Mouse (Mus musculus): Measurements from ENCODE around the gene Slc25a13.

Gene Slc25a13

DNA sequence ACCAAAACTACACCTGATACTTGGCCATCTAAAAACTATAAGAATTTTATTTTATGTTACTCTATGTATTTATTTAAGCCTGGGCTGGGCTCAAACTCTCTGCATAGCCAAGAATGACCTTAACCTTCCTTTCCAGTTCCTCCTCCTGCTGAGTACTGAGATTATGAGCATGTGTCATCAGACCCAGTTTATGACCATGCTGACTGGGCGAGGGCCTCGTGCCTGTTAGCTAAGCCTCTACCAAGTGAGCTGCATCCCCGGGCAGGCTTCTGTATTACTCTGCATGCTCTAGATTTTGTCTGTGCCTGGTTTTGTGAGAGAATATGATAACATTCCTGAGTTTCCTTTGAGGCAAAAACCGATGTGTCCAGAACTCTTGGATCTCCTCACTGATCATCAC, 96.1 kb downstream of the Slc25a13 start:
- DNase-seq (ENCODE audit: low spot score in 2 of 2): no peak

DNA sequence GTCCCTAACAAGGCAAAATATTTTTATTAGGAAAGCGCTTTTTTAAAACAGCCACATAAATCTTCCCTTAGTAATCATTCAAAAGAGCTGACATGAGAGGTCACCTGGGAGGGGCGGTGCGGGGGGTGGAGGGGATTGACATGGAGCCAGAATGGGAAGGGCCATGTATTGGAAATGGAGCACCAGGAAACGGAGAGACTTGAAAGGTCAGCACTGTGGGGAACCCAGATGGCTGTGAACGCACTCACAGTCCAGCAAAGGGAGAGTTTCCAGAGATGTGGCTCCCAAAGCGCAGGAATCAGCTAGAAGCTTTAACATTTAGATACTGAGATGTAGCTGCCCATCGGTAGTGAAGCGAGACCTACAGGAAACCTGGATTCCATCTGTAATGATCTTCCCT, 101.2 kb downstream of the Slc25a13 start:
- no peak for DNase-seq (ENCODE audit: low spot score in 2 of 2)

DNA sequence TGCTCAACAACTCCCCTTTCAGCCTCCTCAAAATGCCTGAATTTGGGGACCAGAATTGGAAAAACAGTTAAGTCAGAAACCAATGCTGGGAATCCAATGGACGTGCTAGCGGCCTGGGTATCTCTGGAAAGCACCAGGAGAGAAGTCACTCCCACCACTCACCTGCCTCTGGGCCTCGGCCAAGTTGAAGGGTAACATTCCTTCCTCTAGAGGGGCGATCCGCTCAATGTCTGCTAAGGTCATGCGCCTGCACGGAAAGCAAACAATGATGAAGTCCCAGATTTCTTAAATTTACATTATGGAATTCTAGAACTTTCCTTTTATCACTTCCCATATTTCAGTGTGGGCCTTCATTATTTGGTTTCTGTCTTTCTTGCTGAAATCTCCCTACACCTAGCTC, 103.2 kb downstream of the Slc25a13 start:
- no peak for DNase-seq (ENCODE audit: low spot score in 2 of 2)

DNA sequence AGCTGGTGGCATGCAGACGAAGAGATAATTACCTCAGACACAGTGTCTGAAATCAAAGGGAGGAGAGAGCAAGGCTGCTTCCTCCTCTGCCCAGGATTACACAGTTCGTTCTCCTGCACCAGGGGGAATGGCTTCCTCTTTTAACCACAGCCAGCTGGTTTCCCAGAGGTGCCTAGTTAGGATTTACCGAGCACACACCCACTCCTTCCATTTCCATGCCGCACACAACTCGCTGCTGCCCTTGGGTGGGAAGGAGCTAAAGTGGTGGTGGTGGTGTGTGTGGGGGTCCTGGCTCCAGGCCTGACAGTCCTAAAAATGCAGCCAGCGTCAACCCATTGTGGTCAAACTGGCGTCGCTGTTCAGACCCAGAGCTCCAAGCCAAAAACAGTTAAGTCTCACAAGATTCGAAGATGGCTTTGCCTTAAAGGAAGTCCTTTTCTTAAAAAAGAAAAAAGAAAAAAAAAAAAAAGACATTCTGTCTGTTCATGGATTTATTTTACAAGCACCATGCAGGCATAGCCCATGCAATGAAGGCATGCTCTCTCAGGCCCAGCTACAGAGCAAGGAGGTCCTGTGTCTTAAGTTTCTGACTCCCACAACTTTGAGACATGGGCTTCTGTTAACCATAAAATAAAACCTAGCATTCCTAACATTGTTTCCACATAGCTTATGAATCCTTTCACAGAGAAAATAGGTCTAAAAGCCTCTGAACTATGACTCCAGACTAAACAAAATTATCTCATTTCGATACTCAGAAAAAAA, 104.0 kb downstream of the Slc25a13 start:
- no peak for DNase-seq (ENCODE audit: low spot score in 2 of 2)

DNA sequence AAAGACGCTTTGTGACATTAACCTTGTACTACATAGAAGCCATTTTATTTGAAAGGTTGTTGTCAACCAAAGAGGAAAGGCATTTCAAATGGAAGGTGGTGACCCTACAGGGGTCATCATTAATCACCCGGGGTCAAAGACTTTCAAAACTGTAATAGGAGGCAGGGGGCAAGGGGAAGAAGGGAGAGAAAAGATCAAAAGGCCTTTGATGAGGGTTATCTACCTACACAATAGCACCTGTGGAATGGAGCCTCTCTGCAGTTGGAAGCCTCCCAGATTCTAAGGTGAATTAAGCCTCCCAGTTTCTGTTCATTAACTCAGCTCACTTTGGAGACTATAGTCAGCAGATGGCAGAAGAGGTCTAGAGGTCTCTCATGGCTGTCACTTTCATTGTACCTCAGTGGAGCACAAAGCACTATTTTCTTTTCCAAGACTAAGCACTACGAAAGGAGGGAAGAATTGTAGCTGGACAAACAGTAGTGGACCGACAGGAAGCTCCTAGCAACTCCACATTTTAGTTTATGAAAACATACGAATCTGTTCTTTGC, 109.5 kb downstream of the Slc25a13 start:
- no peak for DNase-seq (ENCODE audit: low spot score in 2 of 2)

DNA sequence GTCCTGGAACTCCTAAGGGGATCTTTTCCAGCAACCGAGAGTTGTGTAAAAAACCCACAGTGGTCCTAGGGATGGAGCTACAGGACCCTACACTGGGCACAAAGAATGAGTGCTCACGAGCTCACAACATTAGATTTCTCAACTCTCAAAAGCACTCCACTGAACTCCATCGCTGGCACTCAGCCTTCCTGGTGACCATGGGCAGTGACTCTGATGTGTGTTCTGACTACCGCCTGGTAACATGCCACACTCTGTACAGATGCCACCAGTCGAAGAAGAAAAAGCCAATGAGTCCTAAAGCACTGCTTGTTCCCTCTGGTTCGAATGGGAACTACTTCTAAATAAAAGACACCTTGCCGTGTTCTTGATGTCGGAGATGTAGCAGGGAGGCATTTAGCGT, 111.4 kb downstream of the Slc25a13 start:
- no peak for DNase-seq (ENCODE audit: low spot score in 2 of 2)

DNA sequence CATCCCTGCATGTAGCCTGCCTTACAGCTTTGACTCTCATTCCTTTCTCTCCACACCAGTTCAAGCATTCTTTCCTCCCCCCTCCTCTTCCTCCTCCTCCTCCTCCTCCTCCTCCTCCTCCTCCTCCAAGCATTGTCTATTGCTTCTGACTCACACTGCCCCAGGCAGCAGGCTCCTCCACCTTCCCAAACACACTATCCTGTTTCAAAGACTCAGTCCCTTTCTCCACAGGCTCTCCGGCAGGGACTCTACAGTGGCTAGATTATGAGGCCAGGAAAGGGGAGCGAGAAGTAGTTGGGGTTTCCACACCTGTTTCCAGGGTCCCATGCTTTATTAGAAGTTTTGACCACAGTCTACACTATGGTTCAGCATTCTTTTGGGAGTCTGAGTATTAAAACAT, 113.5 kb downstream of the Slc25a13 start:
- no peak for DNase-seq (ENCODE audit: low spot score in 2 of 2)

DNA sequence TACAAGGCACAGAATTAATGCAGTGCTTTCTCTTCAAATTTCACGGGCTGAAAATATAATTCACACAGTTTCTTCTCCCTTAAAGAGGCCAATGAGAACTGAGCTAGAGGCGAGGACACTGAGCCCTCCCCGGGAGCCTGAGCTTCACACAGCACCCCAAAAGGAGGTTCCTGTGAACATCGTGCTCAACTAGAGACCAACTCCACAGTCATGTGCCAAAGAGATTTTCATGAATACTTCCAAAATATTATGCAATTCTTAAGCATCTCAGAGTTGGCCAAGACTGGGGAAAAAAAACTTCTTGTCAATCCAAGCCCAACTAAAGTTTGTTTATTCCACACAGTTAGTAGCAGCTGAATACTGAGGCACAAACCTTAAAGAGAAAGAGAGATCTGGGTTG, 115.4 kb downstream of the Slc25a13 start:
- DNase-seq (ENCODE audit: low spot score in 2 of 2): no peak

DNA sequence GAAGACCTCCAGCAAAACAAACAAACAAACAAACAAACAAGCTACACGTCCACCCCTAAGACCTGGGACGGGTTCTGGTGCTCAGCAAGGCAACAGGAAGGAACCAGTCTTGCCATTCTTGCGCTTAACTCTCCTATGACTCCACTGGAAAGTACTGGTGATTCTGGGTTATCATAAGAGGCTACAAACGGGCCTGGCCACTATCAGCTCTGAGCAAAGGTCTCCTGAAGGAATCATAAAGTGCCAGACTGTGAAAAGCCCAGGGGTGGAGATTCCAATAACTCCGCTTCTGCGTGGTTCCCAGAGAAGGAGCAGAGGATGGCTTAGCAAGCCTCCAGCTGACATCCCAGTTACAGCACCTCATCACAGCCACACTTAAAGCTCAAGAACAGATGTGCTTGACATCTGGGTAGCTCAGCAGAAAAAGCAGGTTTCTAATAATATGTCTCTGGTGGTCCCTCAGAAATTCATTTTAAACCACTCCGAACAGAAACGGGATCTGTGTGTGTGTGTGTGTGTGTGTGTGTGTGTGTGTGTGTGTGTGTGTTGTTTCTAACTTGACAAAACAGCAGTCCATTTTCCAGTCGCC, 116.0 kb downstream of the Slc25a13 start:
- no peak for DNase-seq (ENCODE audit: low spot score in 2 of 2)

DNA sequence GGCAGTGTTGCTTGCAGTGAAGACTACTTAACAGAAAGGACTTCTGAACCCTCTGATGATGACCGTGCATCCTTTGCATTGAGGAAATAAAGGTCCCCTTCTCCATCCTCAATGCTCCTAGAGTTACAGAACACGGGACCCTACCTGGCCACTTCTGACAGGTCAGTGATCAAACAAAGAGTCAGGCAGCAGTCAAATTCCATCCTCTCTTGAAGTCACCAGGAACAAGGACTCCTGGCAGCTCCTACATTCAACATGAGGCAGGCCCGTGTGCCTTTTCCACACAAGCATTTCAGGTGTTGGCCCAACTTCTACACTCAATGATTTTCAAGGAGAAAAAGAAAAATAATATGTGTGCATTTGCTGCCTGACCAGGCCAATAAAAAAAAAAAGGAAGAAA, 123.0 kb downstream of the Slc25a13 start:
- no peak for DNase-seq (ENCODE audit: low spot score in 2 of 2)

DNA sequence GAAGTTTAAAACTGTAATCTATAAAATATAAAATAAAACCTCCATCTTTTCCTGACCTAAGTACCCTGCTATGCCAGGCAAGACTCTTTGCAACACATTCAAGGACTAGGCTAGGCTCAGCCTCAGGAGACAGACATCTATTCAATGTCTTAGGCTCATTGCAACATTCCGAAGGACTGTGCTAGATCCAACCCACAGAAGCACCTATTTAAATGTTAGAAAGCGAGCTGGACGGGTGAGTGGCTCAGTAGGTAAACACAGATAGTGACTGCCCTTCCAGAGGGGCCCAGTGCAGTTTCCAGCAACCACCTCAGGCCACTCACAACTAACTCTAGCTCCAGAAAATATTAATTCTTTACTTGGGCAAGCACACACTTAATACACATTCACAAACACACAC, 123.5 kb downstream of the Slc25a13 start:
- no peak for DNase-seq (ENCODE audit: low spot score in 2 of 2)

DNA sequence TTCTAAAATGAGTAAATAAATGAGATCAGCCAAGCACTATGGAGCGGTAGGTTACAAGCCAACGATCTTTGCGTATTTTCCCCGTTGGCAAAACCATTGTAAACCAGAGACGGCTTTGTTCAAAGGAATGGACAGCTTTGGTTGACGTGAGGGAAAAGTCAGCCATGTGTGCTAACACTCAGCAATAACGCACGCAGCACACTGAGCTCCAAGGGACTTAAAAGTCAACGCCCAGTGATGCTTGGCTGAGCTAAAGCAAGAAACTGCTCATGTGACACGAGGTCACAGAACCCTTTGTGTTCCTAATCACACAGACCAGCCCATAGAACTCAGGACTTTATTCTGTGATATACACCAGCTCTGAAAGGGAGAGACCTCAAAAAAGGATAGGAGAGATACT, 124.5 kb downstream of the Slc25a13 start:
- DNase-seq (ENCODE audit: low spot score in 2 of 2): no peak

DNA sequence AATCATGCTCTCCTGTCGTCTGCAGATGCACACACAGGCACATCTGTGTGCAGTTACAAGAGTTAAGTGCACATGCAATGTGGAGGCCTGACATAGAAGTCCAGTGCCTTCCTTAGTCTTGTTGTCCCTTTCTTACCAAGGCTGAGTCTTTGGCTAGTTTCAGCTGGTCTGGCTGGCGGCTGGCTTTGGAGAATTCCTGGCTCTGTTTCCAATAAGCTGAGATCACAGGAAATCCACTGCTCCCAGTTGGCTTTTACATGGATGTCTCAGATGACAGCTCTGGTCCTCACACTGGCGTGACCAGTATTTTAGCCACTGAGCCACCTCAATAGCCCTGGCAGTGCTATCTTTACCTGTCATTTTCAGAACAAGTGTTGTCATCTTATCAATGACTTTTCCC, 126.0 kb downstream of the Slc25a13 start:
- no peak for DNase-seq (ENCODE audit: low spot score in 2 of 2)

DNA sequence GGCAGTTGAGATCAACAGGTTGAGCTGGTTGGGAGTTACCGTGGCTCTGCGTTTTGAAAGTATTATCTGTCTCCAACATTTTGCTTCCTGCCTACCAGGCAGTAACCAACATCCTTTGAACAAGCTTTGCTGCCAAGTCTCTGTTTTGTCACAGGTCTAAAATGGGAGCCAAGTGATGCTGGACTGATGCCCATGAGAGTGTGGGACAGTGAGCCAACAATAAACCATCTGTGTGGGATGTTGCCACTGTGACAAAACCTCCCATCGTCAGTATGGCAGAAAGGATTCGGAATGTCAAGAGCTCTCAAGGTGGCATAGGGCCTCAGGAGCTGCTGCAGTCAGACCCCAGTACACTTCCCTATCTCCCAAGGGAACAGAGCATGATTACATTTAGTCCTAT, 128.8 kb downstream of the Slc25a13 start:
- DNase-seq (ENCODE audit: low spot score in 2 of 2): no peak

DNA sequence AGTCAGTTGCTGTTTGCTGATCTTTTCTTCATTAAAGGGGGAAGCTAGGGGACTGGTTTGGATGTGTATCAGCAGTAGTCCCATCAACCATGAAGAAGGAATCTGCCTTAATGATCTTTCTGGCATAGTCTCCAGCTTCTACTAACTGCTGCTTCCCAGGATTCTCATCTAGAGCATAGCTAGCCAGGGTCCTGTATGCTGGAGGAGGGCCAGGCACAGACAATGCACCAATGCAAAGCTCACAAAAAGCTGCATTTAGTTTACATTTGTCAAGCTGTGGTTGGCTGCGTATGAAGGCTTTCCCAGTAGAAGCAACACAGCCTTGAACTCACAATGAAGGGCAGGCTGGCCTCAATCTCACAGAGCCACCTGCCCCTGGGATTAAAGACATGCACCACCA, 136.5 kb downstream of the Slc25a13 start:
- DNase-seq (ENCODE audit: low spot score in 2 of 2): no peak

DNA sequence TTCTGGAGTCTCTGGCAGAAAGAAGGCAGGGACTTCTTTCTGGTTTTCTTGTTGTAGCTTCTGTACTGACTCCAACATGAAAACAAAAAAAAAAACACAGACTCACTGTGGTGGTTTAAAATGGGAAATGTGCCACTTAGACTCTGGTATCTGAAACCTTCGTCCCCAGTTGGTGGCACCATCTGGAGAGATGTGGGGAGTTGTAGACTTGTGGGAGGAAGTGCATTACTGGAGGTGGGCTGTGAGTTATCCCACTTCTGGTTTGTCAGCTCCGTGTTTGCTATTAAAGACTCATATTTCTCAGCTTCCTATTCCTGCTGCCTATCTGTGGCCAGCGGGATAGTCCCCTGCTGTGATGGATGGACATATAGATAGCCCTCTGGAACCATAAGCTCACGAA, 139.7 kb downstream of the Slc25a13 start:
- no peak for DNase-seq (ENCODE audit: low spot score in 2 of 2)

DNA sequence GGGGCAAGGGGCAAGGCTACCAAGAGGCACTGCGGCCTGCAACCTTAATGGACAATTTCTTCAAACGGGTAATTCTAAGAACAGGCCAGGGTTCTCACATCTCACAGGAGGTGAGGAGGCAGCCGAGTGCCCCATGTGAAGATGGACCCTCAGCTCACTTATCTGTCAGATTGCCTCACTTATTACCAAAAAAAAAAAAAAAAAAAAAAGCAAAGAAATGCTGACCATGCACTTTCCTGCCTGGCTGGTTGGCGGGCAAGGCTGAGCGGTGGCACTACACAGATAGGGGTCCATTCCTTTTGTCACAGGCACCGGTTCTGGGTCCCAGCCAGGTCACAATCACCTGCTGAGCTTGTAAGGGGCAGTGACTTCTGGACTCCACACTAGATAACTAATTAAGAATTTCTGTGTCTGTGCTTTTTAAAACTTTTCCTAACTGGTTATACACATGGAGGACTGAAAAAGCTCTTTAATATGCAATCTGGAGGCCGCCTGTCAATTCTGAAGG, 141.0 kb downstream of the Slc25a13 start:
- no peak for DNase-seq (ENCODE audit: low spot score in 2 of 2)

DNA sequence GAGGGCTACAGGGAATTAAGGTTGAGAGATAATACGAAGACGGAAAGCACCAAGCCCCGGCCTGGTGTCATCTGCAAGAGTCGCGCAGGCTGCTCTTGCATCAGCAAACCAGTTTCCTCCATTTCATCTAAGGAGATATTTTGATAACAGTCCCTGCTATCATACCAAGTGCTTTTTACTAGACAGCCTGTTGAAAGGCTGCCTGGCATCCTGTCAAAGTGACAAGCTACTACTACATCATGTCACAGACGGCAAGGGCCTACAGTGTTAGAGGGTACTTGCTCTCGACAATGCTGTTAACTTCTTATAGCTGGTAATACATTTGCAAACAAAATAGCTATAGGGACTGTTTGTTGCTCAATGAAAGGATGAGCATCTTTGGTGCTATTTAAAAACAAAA, 145.9 kb downstream of the Slc25a13 start:
- DNase-seq (ENCODE audit: low spot score in 2 of 2): no peak

DNA sequence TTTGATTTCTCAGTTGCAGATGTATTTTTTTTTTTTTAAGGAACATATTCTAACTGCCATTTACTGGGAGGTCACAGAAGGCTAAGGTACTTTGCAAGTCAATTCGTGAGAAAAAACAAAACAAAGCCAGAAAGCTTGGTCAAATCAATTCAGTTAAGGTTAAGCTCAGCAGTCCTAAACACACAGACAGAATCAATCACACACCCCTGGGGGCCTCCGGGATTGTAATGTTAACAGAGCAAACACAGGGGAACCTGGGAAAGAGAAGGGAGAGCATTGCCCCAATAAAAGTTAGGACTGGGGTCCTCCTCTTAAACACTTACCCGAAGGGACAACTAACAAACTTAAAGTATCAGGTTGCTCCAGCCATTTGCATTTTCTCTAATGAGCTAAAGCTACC, 147.0 kb downstream of the Slc25a13 start:
- DNase-seq (ENCODE audit: low spot score in 2 of 2): no peak

DNA sequence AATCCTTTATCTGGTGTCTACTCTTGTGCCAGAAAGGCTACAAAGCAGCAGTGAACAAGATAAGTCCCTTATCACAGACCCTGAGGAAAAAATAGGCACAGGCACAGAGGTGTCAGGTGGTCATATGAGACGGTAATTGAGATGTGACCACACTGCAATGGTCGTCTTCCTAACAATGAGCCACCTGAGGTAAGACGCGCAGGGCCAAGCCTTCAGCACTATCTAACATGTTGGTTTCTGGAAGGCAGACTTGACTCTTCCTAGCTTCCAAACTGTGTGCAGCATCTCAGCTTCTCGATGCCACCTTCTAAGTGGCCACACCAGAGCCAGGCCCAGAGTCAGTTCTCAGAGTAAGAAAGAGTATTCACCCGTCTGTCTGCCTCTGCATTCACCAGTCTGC, 149.8 kb downstream of the Slc25a13 start:
- DNase-seq (ENCODE audit: low spot score in 2 of 2): no peak

DNA sequence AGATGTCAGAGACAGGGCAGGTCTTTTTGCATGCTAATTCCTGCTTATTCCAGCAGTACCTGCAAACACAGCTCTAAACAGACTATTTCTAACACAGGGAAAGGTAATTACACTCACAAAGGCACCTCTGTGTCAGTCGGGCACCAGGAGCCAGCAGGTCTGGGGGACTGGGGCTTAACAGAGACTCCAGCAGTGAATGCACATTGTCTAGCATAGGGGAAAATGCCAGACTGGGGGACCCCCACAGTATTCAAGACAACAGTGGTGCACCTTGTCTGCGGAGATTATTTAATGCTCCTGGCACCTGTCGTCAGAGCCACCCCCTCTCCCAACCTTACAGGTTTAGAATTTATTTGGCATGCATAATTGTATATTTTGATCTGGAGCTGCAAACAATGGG, 158.4 kb downstream of the Slc25a13 start:
- DNase-seq (ENCODE audit: low spot score in 2 of 2): no peak

DNA sequence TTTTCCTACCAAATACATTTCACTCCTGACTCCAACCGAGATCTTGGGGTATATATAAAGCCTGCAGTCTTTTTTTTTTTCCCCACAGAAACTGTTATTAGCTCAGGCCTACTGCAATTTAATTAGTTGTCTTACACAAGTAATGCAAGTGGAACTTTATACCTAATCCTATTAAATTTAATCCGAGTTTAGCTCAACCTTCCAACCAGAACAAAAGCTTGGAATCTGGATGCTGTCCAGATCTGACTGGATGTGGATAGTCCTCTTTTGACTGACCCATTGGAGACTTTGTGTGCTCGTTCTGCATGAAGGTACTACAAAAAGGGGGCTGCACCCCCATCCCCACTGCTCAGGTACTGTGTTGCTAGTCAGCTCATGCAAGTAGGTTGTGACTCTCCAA, 163.0 kb downstream of the Slc25a13 start:
- no peak for DNase-seq (ENCODE audit: low spot score in 2 of 2)

DNA sequence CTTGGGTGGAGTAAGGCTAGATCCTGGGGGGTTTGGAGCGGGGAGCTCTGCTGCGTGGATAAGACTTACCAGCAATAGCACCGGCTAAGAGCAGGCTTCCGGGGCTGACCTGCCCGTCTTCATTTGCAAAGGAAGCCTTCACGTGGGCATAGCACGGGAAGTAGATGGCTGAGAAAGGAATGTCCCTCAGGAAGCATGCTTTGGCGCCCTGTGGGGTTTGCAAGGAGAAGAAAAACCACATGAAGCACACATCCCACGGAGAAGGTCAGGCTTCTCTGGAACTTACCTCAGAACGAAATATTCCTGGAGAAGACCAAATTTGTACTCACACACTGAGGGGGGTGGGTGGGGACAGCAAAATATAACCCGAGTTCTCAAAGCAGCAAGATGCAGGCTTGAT, 164.3 kb downstream of the Slc25a13 start:
- DNase-seq (ENCODE audit: low spot score in 2 of 2): no peak
